Mouse (Mus musculus) hindbrain, embryonic 15.5 days (tissue): ENCODE data around the gene Defa36. TPM values are rescaled to one million over a fixed set of nuclear protein-coding genes. Genes with fewer than 3 reads are reported as not detected.
"Not testable (repeated sequence)": the region's sequence is repeated elsewhere in the genome, so short reads cannot be mapped to it uniquely, and the experiment has no call there.

ENCODE experiments used
- ATAC-seq: fragments of 200-750 bp; cut with Nextera tagmentation; 2 replicates; pipeline ENCODE4 v1.8.0; 2017; ENCODE audit warnings: low read depth, moderate number of reproducible peaks, moderate TSS enrichment; ENCODE audit not compliant: low FRiP score
- H3K27ac ChIP-seq: fragments of 300-500 bp; sonication (generic); replicated peaks from 2 replicates; pipeline ENCODE4 v1.5.1; 2015; ENCODE audit warnings: mild to moderate bottlenecking, inconsistent platforms
- H3K27me3 ChIP-seq: fragments of 300-500 bp; sonication (generic); 2 replicates; pipeline ENCODE4 v1.6.1; 2015; ENCODE audit warnings: control low read depth, inconsistent platforms
- H3K36me3 ChIP-seq: fragments of 300-500 bp; sonication (generic); 2 replicates; pipeline ENCODE4 v1.6.1; 2015; ENCODE audit warnings: control low read depth, inconsistent platforms
- H3K4me1 ChIP-seq: fragments of 300-500 bp; sonication (generic); replicated peaks from 2 replicates; pipeline ENCODE4 v1.6.1; 2015; ENCODE audit warnings: control low read depth, inconsistent platforms
- H3K4me2 ChIP-seq: fragments of 300-500 bp; sonication (generic); 2 replicates; pipeline ENCODE4 v1.6.1; 2015; ENCODE audit warnings: moderate library complexity, mild to moderate bottlenecking, inconsistent platforms
- H3K4me3 ChIP-seq: fragments of 300-500 bp; sonication (generic); 2 replicates; pipeline ENCODE4 v1.5.1; 2015; ENCODE audit warnings: mild to moderate bottlenecking, inconsistent platforms
- H3K9ac ChIP-seq: fragments of 300-500 bp; sonication (generic); 2 replicates; pipeline ENCODE4 v1.6.1; 2015; ENCODE audit warnings: inconsistent platforms
- H3K9me3 ChIP-seq: fragments of 300-500 bp; sonication (generic); 2 replicates; pipeline ENCODE4 v1.6.1; 2016; ENCODE audit warnings: control low read depth, inconsistent platforms
- WGBS: fragments of 180-500 bp; shearing (Covaris S2); methylation state at CpG from one replicate; pipeline ENCODE4 v1.1.7; 2015; 5-methylcytosine and 5-hydroxymethylcytosine counted together
- polyA plus RNA-seq: library from polyadenylated mRNA; unstranded; fragments of >200 nt; fragmentation: Nextera tagmentation; extraction: Ambion mirVana; gene quantifications from 2 replicates; pipeline ENCODE4 v1.2.1, GENCODE M21; 2015

Defa36 gene
- not detected in 2 replicates for polyA plus RNA-seq

DNA sequence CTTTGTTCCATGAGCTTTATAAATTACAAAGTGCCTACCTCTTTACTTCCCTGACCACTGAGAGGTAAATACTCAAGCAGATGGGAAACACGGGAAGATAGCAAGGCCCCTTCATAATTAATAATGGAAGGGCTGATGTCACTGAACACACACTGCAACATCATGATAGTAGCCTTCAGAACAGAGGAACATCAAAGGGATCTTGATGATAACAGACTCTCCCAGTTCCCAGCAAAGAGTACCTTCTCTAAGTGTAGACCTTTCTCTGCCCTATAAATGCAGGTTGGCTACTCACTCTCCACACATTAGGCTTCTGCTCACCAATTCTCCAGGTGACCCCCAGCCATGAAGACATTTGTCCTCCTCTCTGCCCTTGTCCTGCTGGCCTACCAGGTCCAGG, at the start of gene Defa36:
Gene Defa36, plus strand, starts transcription at position 301 of the 400 bp plus-strand sequence.
- not testable (repeated sequence) for H3K4me1 ChIP-seq, H3K36me3 ChIP-seq, H3K4me2 ChIP-seq, ATAC-seq, H3K27ac ChIP-seq, H3K27me3 ChIP-seq, H3K4me3 ChIP-seq, H3K9ac ChIP-seq, H3K9me3 ChIP-seq
- no CpG with 5 or more reads among the region's 1 CpGs for WGBS

DNA sequence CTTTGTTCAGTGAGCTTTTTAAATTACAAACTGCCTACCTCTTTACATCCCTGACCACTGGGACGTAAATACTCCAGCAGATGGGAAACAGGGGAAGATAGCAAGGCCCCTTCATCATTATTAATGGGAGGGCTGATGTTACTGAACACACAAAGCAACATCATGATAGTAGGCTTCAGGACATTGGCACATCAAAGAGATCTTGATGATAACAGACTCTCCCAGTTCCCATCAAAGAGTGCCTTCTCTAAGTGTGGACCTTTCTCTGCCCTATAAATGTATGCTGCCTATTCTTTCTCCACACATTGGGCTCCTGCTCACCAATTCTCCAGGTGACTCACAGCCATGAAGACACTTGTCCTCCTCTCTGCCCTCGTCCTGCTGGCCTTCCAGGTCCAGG, 49.0 kb upstream of the Defa36 start, which contains the start of gene Defa2:
Gene Defa2, plus strand, starts transcription at position 301 of the 400 bp plus-strand sequence.
- H3K9me3 ChIP-seq, H3K27ac ChIP-seq, H3K27me3 ChIP-seq, H3K4me2 ChIP-seq, ATAC-seq, H3K36me3 ChIP-seq, H3K4me3 ChIP-seq, H3K9ac ChIP-seq, H3K4me1 ChIP-seq: not testable (repeated sequence)
- no CpG with 5 or more reads among the region's 2 CpGs for WGBS

DNA sequence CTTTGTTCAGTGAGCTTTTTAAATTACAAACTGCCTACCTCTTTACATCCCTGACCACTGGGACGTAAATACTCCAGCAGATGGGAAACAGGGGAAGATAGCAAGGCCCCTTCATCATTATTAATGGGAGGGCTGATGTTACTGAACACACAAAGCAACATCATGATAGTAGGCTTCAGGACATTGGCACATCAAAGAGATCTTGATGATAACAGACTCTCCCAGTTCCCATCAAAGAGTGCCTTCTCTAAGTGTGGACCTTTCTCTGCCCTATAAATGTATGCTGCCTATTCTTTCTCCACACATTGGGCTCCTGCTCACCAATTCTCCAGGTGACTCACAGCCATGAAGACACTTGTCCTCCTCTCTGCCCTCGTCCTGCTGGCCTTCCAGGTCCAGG, 35.7 kb upstream of the Defa36 start, which contains the start of gene Defa33:
Gene Defa33, plus strand, starts transcription at position 301 of the 400 bp plus-strand sequence.
- ATAC-seq, result not testable (repeated sequence)

DNA sequence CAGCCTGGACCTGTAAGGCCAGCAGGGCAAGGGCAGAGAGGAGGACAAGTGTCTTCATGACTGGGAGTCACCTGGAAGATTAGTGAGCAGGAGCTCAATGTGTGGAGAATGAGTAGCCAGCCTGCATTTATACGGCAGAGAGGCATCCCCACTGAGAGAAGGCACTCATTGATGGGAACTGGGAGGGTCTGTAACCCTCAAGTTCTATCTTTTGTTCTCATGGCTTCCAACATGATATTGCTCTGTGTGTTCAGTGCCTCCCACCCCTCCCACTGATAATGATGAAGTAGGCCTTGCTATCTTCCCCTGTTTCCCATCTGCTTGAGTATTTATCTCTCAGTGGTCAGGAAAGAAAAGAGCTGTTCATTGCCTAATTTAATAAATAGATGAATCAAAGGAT, 29.2 kb downstream of the Defa36 start, which contains the start of gene Gm7849:
Gene Gm7849, minus strand, starts transcription at position 101 of the 400 bp plus-strand sequence.
- H3K4me1 ChIP-seq, H3K36me3 ChIP-seq, H3K27me3 ChIP-seq, H3K9me3 ChIP-seq, H3K4me2 ChIP-seq, H3K4me3 ChIP-seq, H3K9ac ChIP-seq, H3K27ac ChIP-seq, ATAC-seq: not testable (repeated sequence)
- no CpG with 5 or more reads among the region's 1 CpGs for WGBS

More for the DNA sequence above, 35.7 kb upstream of the Defa36 start, which contains the start of gene Defa33:
- not testable (repeated sequence) for H3K9me3 ChIP-seq, H3K4me3 ChIP-seq, H3K36me3 ChIP-seq, H3K4me1 ChIP-seq, H3K27ac ChIP-seq, H3K4me2 ChIP-seq, H3K27me3 ChIP-seq, H3K9ac ChIP-seq
- no CpG with 5 or more reads among the region's 2 CpGs for WGBS

Other genes starting within 250 kb of the Defa36 start
- not detected in 2 replicates for gene Defa31, start 235.8 kb upstream of the Defa36 start, polyA plus RNA-seq
- gene Gm15293, start 225.8 kb upstream of the Defa36 start, polyA plus RNA-seq, result not detected in 2 replicates
- not detected in 2 replicates for gene Gm15292, start 177.7 kb upstream of the Defa36 start, polyA plus RNA-seq
- not detected in 2 replicates for gene Defa27, start 111.9 kb upstream of the Defa36 start, polyA plus RNA-seq
- not detected in 2 replicates for gene Defa29, start 100.4 kb upstream of the Defa36 start, polyA plus RNA-seq
- not detected in 2 replicates for gene Defa2, start 48.9 kb upstream of the Defa36 start, polyA plus RNA-seq
- gene Defa33, start 35.6 kb upstream of the Defa36 start, polyA plus RNA-seq, result not detected in 2 replicates
- gene Gm7849, start 29.1 kb downstream of the Defa36 start, polyA plus RNA-seq, result not detected in 2 replicates
- gene Defa20, start 81.8 kb downstream of the Defa36 start, polyA plus RNA-seq, result not detected in 2 replicates
- gene Defa32, start 101.6 kb downstream of the Defa36 start, polyA plus RNA-seq, result not detected in 2 replicates
- gene Defa37, start 138.0 kb downstream of the Defa36 start, polyA plus RNA-seq, result not detected in 2 replicates
- gene Defa28, start 155.6 kb downstream of the Defa36 start, polyA plus RNA-seq, result not detected in 2 replicates
- not detected in 2 replicates for gene Gm7861, start 167.1 kb downstream of the Defa36 start, polyA plus RNA-seq
- not detected in 2 replicates for gene Defa26, start 190.8 kb downstream of the Defa36 start, polyA plus RNA-seq
- not detected in 2 replicates for gene Defa17, start 228.4 kb downstream of the Defa36 start, polyA plus RNA-seq
- not detected in 2 replicates for gene Defa34, start 238.4 kb downstream of the Defa36 start, polyA plus RNA-seq